8 mouse cellular contexts compared by ENCODE assay signal in genomic region chr6:65042491-65043171, GRCm38 (mm10). TPM values are rescaled to one million over a fixed set of nuclear protein-coding genes. Genes with fewer than 3 reads are reported as not detected.
DNase-seq lines count a peak whose midpoint lies in the region; ATAC-seq and TF ChIP-seq lines count a peak whose summit lies in the region.

Gene Smarcad1, plus strand, starts transcription at chr6:65042583.

- peak within 1 kb of the TSS; percentile 85 for H3K4me3 ChIP-seq in bone marrow, adult 2 months (replicated peaks; ENCODE audit: control insufficient read depth, low read depth, low read length)
- H3K4me3 ChIP-seq in embryonic facial prominence, embryonic 15.5 days (replicated peaks) = peak within 1 kb of the TSS; percentile 82
- H3K4me3 ChIP-seq in limb, embryonic 14.5 days (replicated peaks; ENCODE audit: low read length) = peak within 1 kb of the TSS; percentile 89
- H3K4me3 ChIP-seq in midbrain, postnatal 0 days (ENCODE audit: low read depth, low read length) = peak within 1 kb of the TSS; percentile 77

- no peaks in the 10 kb centered on the region for H3K27me3 ChIP-seq in embryonic facial prominence, embryonic 15.5 days
- no peaks in the 10 kb centered on the region for H3K27me3 ChIP-seq in limb, embryonic 14.5 days (ENCODE audit: control insufficient read depth, insufficient read depth, low read length)
- no peaks in the 10 kb centered on the region for H3K27me3 ChIP-seq in midbrain, postnatal 0 days (ENCODE audit: insufficient read depth, low read length)

- no peaks in the 10 kb centered on the region for H3K9me3 ChIP-seq in embryonic facial prominence, embryonic 15.5 days (replicated peaks)
- H3K9me3 ChIP-seq in limb, embryonic 14.5 days (ENCODE audit: control insufficient read depth, low read length) = no peaks in the 10 kb centered on the region
- H3K9me3 ChIP-seq in midbrain, postnatal 0 days (ENCODE audit: low read length) = no peaks in the 10 kb centered on the region

- H3K27ac ChIP-seq in bone marrow, adult 2 months (ENCODE audit: control insufficient read depth, insufficient read depth, low read depth, low read length, poor library complexity) = peak within 1 kb of the TSS; percentile 89
- peak within 1 kb of the TSS; percentile 95 for H3K27ac ChIP-seq in embryonic facial prominence, embryonic 15.5 days (replicated peaks)
- peak within 1 kb of the TSS; percentile 98 for H3K27ac ChIP-seq in limb, embryonic 14.5 days (replicated peaks; ENCODE audit: low read depth, low read length)
- peak within 1 kb of the TSS; percentile 97 for H3K27ac ChIP-seq in midbrain, postnatal 0 days (ENCODE audit: low read depth, low read length)

- no peaks in the 10 kb centered on the region; the same call in 1 of the 2 replicates for H3K4me1 ChIP-seq in bone marrow, adult 2 months (ENCODE audit: control insufficient read depth, insufficient read depth, low read length)
- peaks cover 6% of the 10 kb centered on the region; the same call in 1 of the 2 replicates for H3K4me1 ChIP-seq in embryonic facial prominence, embryonic 15.5 days
- no peaks in the 10 kb centered on the region for H3K4me1 ChIP-seq in limb, embryonic 14.5 days (ENCODE audit: control insufficient read depth, insufficient read depth, low read length)
- no peaks in the 10 kb centered on the region; the same call in 1 of the 2 replicates for H3K4me1 ChIP-seq in midbrain, postnatal 0 days (ENCODE audit: insufficient read depth, low read length)

- H3K36me3 ChIP-seq in embryonic facial prominence, embryonic 15.5 days = peaks cover 27% of the 10 kb centered on the region
- peaks cover 32% of the 10 kb centered on the region for H3K36me3 ChIP-seq in limb, embryonic 14.5 days (ENCODE audit: control insufficient read depth, insufficient read depth, low read length)
- peaks cover 17% of the 10 kb centered on the region for H3K36me3 ChIP-seq in midbrain, postnatal 0 days (ENCODE audit: insufficient read depth, low read length)

- no peak for TF ChIP-seq CTCF in bone marrow, adult 2 months (IDR thresholded peaks at IDR 0.05; ENCODE audit: control insufficient read depth, insufficient read depth, low read length)
- no peak for TF ChIP-seq CTCF in midbrain, postnatal 0 days (IDR thresholded peaks at IDR 0.05)

- peak; percentile 93 for DNase-seq in 416B (ENCODE audit: low read depth)
- peak; percentile 90 for DNase-seq in heart, adult 8-10 months (ENCODE audit: low spot score)
- DNase-seq in kidney, adult 9 months = peak; percentile 93
- DNase-seq in limb, embryonic 14.5 days (ENCODE audit: low spot score) = peak; percentile 98
- peak; percentile 99 for DNase-seq in midbrain, postnatal 0 days (ENCODE audit: low spot score)
- DNase-seq in spleen, postnatal 14 days (ENCODE audit: low spot score in 2 of 2) = peak; percentile 64 to 74

- no peak; the same call in 1 of the 2 replicates for TF ChIP-seq POLR2A in bone marrow, adult 2 months (IDR thresholded peaks at IDR 0.05; ENCODE audit: borderline replicate concordance, control insufficient read depth, low read depth, low read length)
- TF ChIP-seq POLR2A in limb, embryonic 14.5 days (IDR thresholded peaks at IDR 0.05; ENCODE audit: borderline replicate concordance, extremely low read depth, insufficient read depth, insufficient read length) = 0 out of 2 replicates have a peak, but pooled peaks have one; percentile 24

- peak within 1 kb of the TSS; percentile 71 for H3K4me2 ChIP-seq in embryonic facial prominence, embryonic 15.5 days (replicated peaks)
- H3K4me2 ChIP-seq in limb, embryonic 14.5 days (replicated peaks; ENCODE audit: low read depth, low read length, severe bottlenecking) = peak within 1 kb of the TSS; percentile 63
- H3K4me2 ChIP-seq in midbrain, postnatal 0 days (ENCODE audit: low read depth, low read length, poor library complexity, severe bottlenecking) = peak within 1 kb of the TSS; percentile 57

- peak; percentile 92 for ATAC-seq in embryonic facial prominence, embryonic 15.5 days (ENCODE audit: insufficient number of reproducible peaks, low FRiP score, low TSS enrichment, low read depth)
- ATAC-seq in limb, embryonic 14.5 days (ENCODE audit: low FRiP score, low read depth) = peak; percentile 95
- peak; percentile 96 for ATAC-seq in midbrain, postnatal 0 days (ENCODE audit: low FRiP score)

- WGBS in bone marrow, adult 2 months = under 1% methylated on average over 81 of the region's 81 CpGs
- under 1% methylated on average over 81 of the region's 81 CpGs for WGBS in embryonic facial prominence, embryonic 15.5 days
- under 1% methylated on average over 59 of the region's 81 CpGs for WGBS in limb, embryonic 14.5 days
- under 1% methylated on average over 69 of the region's 81 CpGs for WGBS in midbrain, postnatal 0 days

- H3K9ac ChIP-seq in embryonic facial prominence, embryonic 15.5 days = peak within 1 kb of the TSS; percentile 96
- peak within 1 kb of the TSS; percentile 98 for H3K9ac ChIP-seq in limb, embryonic 14.5 days (ENCODE audit: low read depth, low read length, severe bottlenecking)
- peak within 1 kb of the TSS; percentile 97 for H3K9ac ChIP-seq in midbrain, postnatal 0 days (replicated peaks; ENCODE audit: low read length, poor library complexity, severe bottlenecking)

RNA-seq across cellular contexts. Expression of gene Smarcad1, which starts in this region (rescaled TPM):
- polyA plus RNA-seq in bone marrow, adult 2 months (2011; ENCODE audit: insufficient read depth, insufficient read length, low replicate concordance, missing spikeins) = 19.2 and 19.5 TPM in 2 replicates
- polyA plus RNA-seq in embryonic facial prominence, embryonic 15.5 days (2015; fragmentation: Nextera tagmentation; extraction: Ambion mirVana) = 56.9 and 58.9 TPM in 2 replicates
- 10 to 100 TPM; 13.5 to 15.7 (median 14.5) TPM for total RNA-seq in heart, adult 8-10 months (2022)
- polyA plus RNA-seq in limb, embryonic 14.5 days (2012; rRNA removed) = 53.3 and 54.8 TPM in 2 replicates
- polyA plus RNA-seq in limb, embryonic 14.5 days (2014; fragmentation: Nextera tagmentation; extraction: Ambion mirVana) = 53.3 and 66.7 TPM in 2 replicates
- 47.8 and 60.3 TPM in 2 replicates for total RNA-seq in midbrain, postnatal 0 days (2014; rRNA removed)
- 28.7 and 39.2 TPM in 2 replicates for polyA plus RNA-seq in midbrain, postnatal 0 days (2015; fragmentation: Nextera tagmentation; extraction: Ambion mirVana)

Comparison
In these comparisons a context has a peak if more than half of its experiments do, and no peak if none do; other contexts are left out.
1. Peak in every context shown above with its lines: DNase-seq, ATAC-seq, H3K4me3 ChIP-seq and H3K27ac ChIP-seq.